Mouse (Mus musculus) MEL (cell line): ENCODE measurements around the gene Tmem181a.
"Not testable (repeated sequence)": the region's sequence is repeated elsewhere in the genome, so short reads cannot be mapped to it uniquely, and the experiment has no call there.

ENCODE experiments used
- CTCF ChIP-seq, 3 experiments: IDR thresholded peaks in 2 of 3; conservative IDR thresholded peaks in 1 of 3; 2 replicates each; pipeline ENCODE4 v1.5.1; 2011 to 2012; ENCODE audit warnings: low read length in 3 of 3, low read depth in 2 of 3, mild to moderate bottlenecking in 2 of 3, improper control_type of control experiment in 1 of 3, inconsistent platforms in 1 of 3, mixed read lengths in 1 of 3, moderate library complexity in 1 of 3; ENCODE audit not compliant: control insufficient read depth in 1 of 3, insufficient read depth in 1 of 3, poor library complexity in 1 of 3, severe bottlenecking in 1 of 3
- EP300 ChIP-seq, 2 experiments: IDR thresholded peaks; 2 replicates each; pipeline ENCODE4 v1.6.1; 2011; ENCODE audit warnings: improper control_type of control experiment in 2 of 2, low read length in 2 of 2, low read depth in 1 of 2, mild to moderate bottlenecking in 1 of 2
- GABPA ChIP-seq: IDR thresholded peaks from 2 replicates; pipeline ENCODE4 v1.6.1; 2012; ENCODE audit warnings: low read depth, mild to moderate bottlenecking, inconsistent platforms, low read length, improper control_type of control experiment, moderate library complexity
- KAT2A ChIP-seq: conservative IDR thresholded peaks from 2 replicates; pipeline ENCODE4 v1.6.1; 2012; ENCODE audit warnings: low read depth, low read length, improper control_type of control experiment, inconsistent platforms
- POLR2AphosphoS2 ChIP-seq: IDR thresholded peaks from 2 replicates; pipeline ENCODE4 v1.6.1; 2011; ENCODE audit warnings: low read length, improper control_type of control experiment
- SMC3 ChIP-seq: IDR thresholded peaks from 2 replicates; pipeline ENCODE4 v1.6.1; 2011; ENCODE audit warnings: low read depth, low read length, improper control_type of control experiment
- TAL1 ChIP-seq: IDR thresholded peaks from 2 replicates; pipeline ENCODE4 v1.6.1; 2012; ENCODE audit warnings: mild to moderate bottlenecking, inconsistent platforms, low read length, moderate library complexity, mixed read lengths
- TBP ChIP-seq: IDR thresholded peaks from 2 replicates; pipeline ENCODE4 v1.8.0; 2011; ENCODE audit warnings: low read depth, low read length, improper control_type of control experiment
- USF1 ChIP-seq: IDR thresholded peaks from 2 replicates; pipeline ENCODE4 v1.6.1; 2014; ENCODE audit warnings: low read depth, mild to moderate bottlenecking, inconsistent platforms, low read length, improper control_type of control experiment, moderate library complexity

- not testable (repeated sequence) for TF ChIP-seq CTCF (IDR thresholded peaks at IDR 0.05 in 2 of 3, conservative IDR thresholded peaks at IDR 0.05 in 1 of 3; ENCODE audit: control insufficient read depth in 1 of 3, insufficient read depth in 1 of 3, low read depth in 2 of 3, low read length in 3 of 3, poor library complexity in 1 of 3, severe bottlenecking in 1 of 3); KAT2A; EP300 (IDR thresholded peaks at IDR 0.05; ENCODE audit: low read depth in 1 of 2, low read length in 2 of 2); POLR2AphosphoS2; SMC3; GABPA; USF1; TBP; TAL1
Observed at GRCm38 (mm10) chr17:6279205-6279604, 22.5 kb downstream of the Tmem181a start.
